ENCODE assay signal across 30 mouse cellular contexts in genomic region chr17:71006976-71007375, GRCm38 (mm10).
"Had no signal": no experiment of that assay in that cellular context is flagged by ENCODE, and none has a peak within 500 bp of the region (broad histone marks: within the 10 kb centered on the region; RNA-seq: fewer than 3 reads in every experiment).

No protein-coding gene starts in this region.

- H3K4me3 ChIP-seq: left cerebral cortex, adult 2 months; limb, embryonic 10.5 days; limb, embryonic 12.5 days; limb, embryonic 13.5 days; limb, embryonic 15.5 days; liver, embryonic 12.5 days; liver, embryonic 13.5 days; liver, embryonic 15.5 days; lung, embryonic 15.5 days; megakaryocyte, embryonic 14.5 days; midbrain, embryonic 10.5 days; midbrain, embryonic 12.5 days; midbrain, embryonic 13.5 days; midbrain, embryonic 15.5 days; myocyte had no signal

- H3K4me2 ChIP-seq: limb, embryonic 12.5 days; limb, embryonic 13.5 days; limb, embryonic 15.5 days; liver, embryonic 11.5 days; liver, embryonic 12.5 days; liver, embryonic 13.5 days; liver, embryonic 15.5 days; lung, embryonic 14.5 days; lung, embryonic 15.5 days; midbrain, embryonic 12.5 days; midbrain, embryonic 13.5 days; midbrain, embryonic 15.5 days had no signal

- H3K27ac ChIP-seq: left cerebral cortex, adult 2 months; limb, embryonic 10.5 days; limb, embryonic 12.5 days; limb, embryonic 13.5 days; limb, embryonic 15.5 days; liver, embryonic 12.5 days; liver, embryonic 13.5 days; liver, embryonic 14.5 days; liver, embryonic 15.5 days; lung, embryonic 15.5 days; macrophage; midbrain, embryonic 10.5 days; midbrain, embryonic 12.5 days; midbrain, embryonic 13.5 days; midbrain, embryonic 15.5 days had no signal

- DNase-seq: left cerebral cortex, postnatal 4 days; liver; liver, embryonic 13.5 days; liver, postnatal 0 days; lung, adult 18-20 months; lung, adult 2 months; lung, embryonic 14.5 days; lung, postnatal 10 days; lung, postnatal 14 days; lung, postnatal 36 days; lung, postnatal 4 days; midbrain, embryonic 14.5 days had no signal

- ATAC-seq: liver, embryonic 12.5 days; liver, postnatal 0 days; lung, postnatal 0 days; midbrain, embryonic 13.5 days; midbrain, embryonic 15.5 days had no signal

- H3K9ac ChIP-seq: limb, embryonic 12.5 days; limb, embryonic 13.5 days; limb, embryonic 15.5 days; liver, embryonic 12.5 days; liver, embryonic 13.5 days; liver, embryonic 14.5 days; liver, embryonic 15.5 days; liver, postnatal 0 days; lung, embryonic 14.5 days; lung, embryonic 15.5 days; midbrain, embryonic 12.5 days; midbrain, embryonic 13.5 days; midbrain, embryonic 15.5 days had no signal

- H3K36me3 ChIP-seq: limb, embryonic 10.5 days; limb, embryonic 12.5 days; limb, embryonic 13.5 days; limb, embryonic 15.5 days; liver, embryonic 12.5 days; liver, embryonic 13.5 days; liver, embryonic 15.5 days; lung, embryonic 15.5 days; midbrain, embryonic 10.5 days; midbrain, embryonic 12.5 days; midbrain, embryonic 13.5 days; midbrain, embryonic 15.5 days had no signal

- H3K9me3 ChIP-seq: limb, embryonic 10.5 days; limb, embryonic 12.5 days; limb, embryonic 13.5 days; limb, embryonic 15.5 days; liver, embryonic 12.5 days; liver, embryonic 13.5 days; liver, embryonic 15.5 days; lung, embryonic 15.5 days; megakaryocyte, embryonic 14.5 days; midbrain, embryonic 10.5 days; midbrain, embryonic 12.5 days; midbrain, embryonic 13.5 days; midbrain, embryonic 15.5 days had no signal

- H3K27me3 ChIP-seq: limb, embryonic 12.5 days; limb, embryonic 13.5 days; limb, embryonic 15.5 days; liver, embryonic 12.5 days; liver, embryonic 13.5 days; liver, embryonic 15.5 days; lung, embryonic 15.5 days; megakaryocyte, embryonic 14.5 days; midbrain, embryonic 12.5 days; midbrain, embryonic 13.5 days; midbrain, embryonic 15.5 days had no signal
